Mouse (Mus musculus): ENCODE results near the gene Unc13a. TPM values are rescaled to one million over a fixed set of nuclear protein-coding genes. Genes with fewer than 3 reads are reported as not detected.
A peak's percentile ranks its signal among the peaks of the same experiment; 100 is the strongest.

Unc13a gene
- polyA plus RNA-seq, 1 experiment from 2014 or later, result 22.4 TPM

GRCm38 (mm10) chr8:71577856-71578387 lies 93.6 kb downstream of the Unc13a start:
- Histone ChIP-seq H3K27me3 (replicated peaks; ENCODE audit: control insufficient read depth, insufficient read depth, low read length) (no peaks in the 10 kb centered on the region), H3K27ac (ENCODE audit: low read depth, low read length) (no peak overlapping the region), H3K4me1 (ENCODE audit: control insufficient read depth, insufficient read depth, low read depth, low read length) (peaks cover 7% of the 10 kb centered on the region; the same call in 1 of the 2 replicates), H3K9me3 (ENCODE audit: control insufficient read depth, low read length) (no peaks in the 10 kb centered on the region), H3K36me3 (ENCODE audit: control insufficient read depth, insufficient read depth, low read length) (0 out of 2 replicates have a peak, but pooled peaks cover 2% of the 10 kb centered on the region), H3K9ac (ENCODE audit: low read depth, low read length) (no peak overlapping the region), H3K4me3 (ENCODE audit: low read length) (no peak overlapping the region), H3K4me2 (ENCODE audit: low read length) (no peak overlapping the region)
- WGBS, result 65% methylated on average over 4 of the region's 4 CpGs
- no peak for ATAC-seq

GRCm38 (mm10) chr8:71575020-71575419 lies 96.5 kb downstream of the Unc13a start:
- Histone ChIP-seq H3K4me3 (ENCODE audit: low read length) (no peak overlapping the region), H3K9ac (ENCODE audit: low read depth, low read length) (no peak overlapping the region), H3K27ac (ENCODE audit: low read depth, low read length) (no peak overlapping the region), H3K4me2 (ENCODE audit: low read length) (no peak overlapping the region), H3K27me3 (replicated peaks; ENCODE audit: control insufficient read depth, insufficient read depth, low read length) (no peaks in the 10 kb centered on the region), H3K9me3 (ENCODE audit: control insufficient read depth, low read length) (no peaks in the 10 kb centered on the region), H3K4me1 (ENCODE audit: control insufficient read depth, insufficient read depth, low read depth, low read length) (peaks cover 22% of the 10 kb centered on the region), H3K36me3 (ENCODE audit: control insufficient read depth, insufficient read depth, low read length) (no peaks in the 10 kb centered on the region)
- 84% methylated on average over 1 of the region's 1 CpGs for WGBS
- ATAC-seq, result no peak

- H3K27me3 ChIP-seq (replicated peaks; ENCODE audit: control insufficient read depth, insufficient read depth, low read length), result no peaks in the 10 kb centered on the region
- WGBS, result 71% methylated on average over 7 of the region's 7 CpGs
- H3K4me3 ChIP-seq (ENCODE audit: low read length), result no peak overlapping the region
- no peak for ATAC-seq
- no peak overlapping the region for H3K9ac ChIP-seq (ENCODE audit: low read depth, low read length)
- no peak overlapping the region for H3K4me2 ChIP-seq (ENCODE audit: low read length)
- no peaks in the 10 kb centered on the region for H3K36me3 ChIP-seq (ENCODE audit: control insufficient read depth, insufficient read depth, low read length)
- H3K9me3 ChIP-seq (ENCODE audit: control insufficient read depth, low read length), result no peaks in the 10 kb centered on the region
- H3K27ac ChIP-seq (ENCODE audit: low read depth, low read length), result no peak overlapping the region
- H3K4me1 ChIP-seq (ENCODE audit: control insufficient read depth, insufficient read depth, low read depth, low read length), result peaks cover 21% of the 10 kb centered on the region
Measured at GRCm38 (mm10) chr8:71574426-71574825, 97.1 kb downstream of the Unc13a start.

Small RNAs within 50 kb of the gene (microRNA-seq; reads per million reads assigned to microRNA genes)
- gene Mir6769b, result 3.3 reads per million, percentile 9 among the genes with 10 or more reads in this experiment

Other genes with a start within 250 kb of the Unc13a start
- 172 and 182 TPM in 2 replicates for gene Abhd8, start 208.1 kb downstream of the Unc13a start, polyA plus RNA-seq (2015; fragmentation: Nextera tagmentation; extraction: Ambion mirVana)
- gene Mrpl34, start 206.8 kb downstream of the Unc13a start, polyA plus RNA-seq (2015; fragmentation: Nextera tagmentation; extraction: Ambion mirVana), result 168 and 172 TPM in 2 replicates
- gene Dda1, start 202.6 kb downstream of the Unc13a start, polyA plus RNA-seq (2015; fragmentation: Nextera tagmentation; extraction: Ambion mirVana), result 240 and 247 TPM in 2 replicates
- gene Ano8, start 185.8 kb downstream of the Unc13a start, polyA plus RNA-seq (2015; fragmentation: Nextera tagmentation; extraction: Ambion mirVana), result 2.3 and 4.5 TPM in 2 replicates
- 14.0 and 14.6 TPM in 2 replicates for gene Gtpbp3, start 183.7 kb downstream of the Unc13a start, polyA plus RNA-seq (2015; fragmentation: Nextera tagmentation; extraction: Ambion mirVana)
- 12.0 and 12.5 TPM in 2 replicates for gene Plvap, start 160.0 kb downstream of the Unc13a start, polyA plus RNA-seq (2015; fragmentation: Nextera tagmentation; extraction: Ambion mirVana)
- gene Ccdc194, start 146.0 kb downstream of the Unc13a start, polyA plus RNA-seq (2015; fragmentation: Nextera tagmentation; extraction: Ambion mirVana), result 0.44 and 0.52 TPM in 2 replicates
- gene Bst2, start 134.3 kb downstream of the Unc13a start, polyA plus RNA-seq (2015; fragmentation: Nextera tagmentation; extraction: Ambion mirVana), result 10.4 and 12.3 TPM in 2 replicates
- gene Mvb12a, start 128.8 kb downstream of the Unc13a start, polyA plus RNA-seq (2015; fragmentation: Nextera tagmentation; extraction: Ambion mirVana), result 66.3 and 70.4 TPM in 2 replicates
- gene Tmem221, start 112.9 kb downstream of the Unc13a start, polyA plus RNA-seq (2015; fragmentation: Nextera tagmentation; extraction: Ambion mirVana), result 0.09 and 0.19 TPM in 2 replicates
- not detected in 2 replicates for gene Nxnl1, start 105.2 kb downstream of the Unc13a start, polyA plus RNA-seq (2015; fragmentation: Nextera tagmentation; extraction: Ambion mirVana)
- gene Slc27a1, start 102.9 kb downstream of the Unc13a start, polyA plus RNA-seq (2015; fragmentation: Nextera tagmentation; extraction: Ambion mirVana), result 102 and 107 TPM in 2 replicates
- 220 and 237 TPM in 2 replicates for gene Pgls, start 79.6 kb downstream of the Unc13a start, polyA plus RNA-seq (2015; fragmentation: Nextera tagmentation; extraction: Ambion mirVana)
- gene Fam129c, start 74.1 kb downstream of the Unc13a start, polyA plus RNA-seq (2015; fragmentation: Nextera tagmentation; extraction: Ambion mirVana), result 6.4 and 7.8 TPM in 2 replicates
- 62.1 and 74.1 TPM in 2 replicates for gene Colgalt1, start 60.8 kb downstream of the Unc13a start, polyA plus RNA-seq (2015; fragmentation: Nextera tagmentation; extraction: Ambion mirVana)
- gene Jak3, start 4.5 kb upstream of the Unc13a start, polyA plus RNA-seq (2015; fragmentation: Nextera tagmentation; extraction: Ambion mirVana), result 7.3 and 8.1 TPM in 2 replicates
- 1.2 and 1.5 TPM in 2 replicates for gene Insl3, start 17.5 kb upstream of the Unc13a start, polyA plus RNA-seq (2015; fragmentation: Nextera tagmentation; extraction: Ambion mirVana)
- gene B3gnt3, start 30.0 kb upstream of the Unc13a start, polyA plus RNA-seq (2015; fragmentation: Nextera tagmentation; extraction: Ambion mirVana), result 0.44 and 0.62 TPM in 2 replicates
- 78.6 and 89.5 TPM in 2 replicates for gene Fcho1, start 54.0 kb upstream of the Unc13a start, polyA plus RNA-seq (2015; fragmentation: Nextera tagmentation; extraction: Ambion mirVana)
- 7.3 and 7.6 TPM in 2 replicates for gene Zfp709, start 210.3 kb upstream of the Unc13a start, polyA plus RNA-seq (2015; fragmentation: Nextera tagmentation; extraction: Ambion mirVana)
- 12.9 and 16.1 TPM in 2 replicates for gene Zfp882, start 236.9 kb upstream of the Unc13a start, polyA plus RNA-seq (2015; fragmentation: Nextera tagmentation; extraction: Ambion mirVana)
- 33.3 and 34.6 TPM in 2 replicates for gene Zfp617, start 236.9 kb upstream of the Unc13a start, polyA plus RNA-seq (2015; fragmentation: Nextera tagmentation; extraction: Ambion mirVana)

All from hindbrain, embryonic 16.5 days (tissue).